Mouse (Mus musculus) brain, adult 10 weeks (tissue): ENCODE measurements around the gene Hnrnph1. TPM values are rescaled to one million over a fixed set of nuclear protein-coding genes. Genes with fewer than 3 reads are reported as not detected.

Source experiments
- polyA plus RNA-seq: library from polyadenylated mRNA; stranded (reverse); fragments of 350-450 nt; fragmentation: Illumina TruSeq; extraction: RNeasy Lipid Tissue Mini Kit (QIAGEN cat#74804); gene quantifications from one replicate; pipeline ENCODE4 v1.2.3, GENCODE M21; 2015; ENCODE audit warnings: low read depth, low replicate concordance

Hnrnph1 gene
- 285 TPM for polyA plus RNA-seq

GRCm38 (mm10) chr11:50376911-50377891 lies at the start of gene Hnrnph1:
Gene Hnrnph1, plus strand, starts transcription at chr11:50376990.

GRCm38 (mm10) chr11:50354162-50354561 lies 22.6 kb upstream of the Hnrnph1 start, which contains the start of gene Cby3:
Gene Cby3, plus strand, starts transcription at chr11:50354462.

GRCm38 (mm10) chr11:50430277-50431133 lies 53.7 kb downstream of the Hnrnph1 start, which contains the start of gene Rufy1:
Gene Rufy1, minus strand, starts transcription at chr11:50431125.

Other genes starting within 250 kb of the Hnrnph1 start
- gene Tbc1d9b, start 245.6 kb upstream of the Hnrnph1 start, polyA plus RNA-seq, result 93.4 TPM
- gene Mrnip, start 202.5 kb upstream of the Hnrnph1 start, polyA plus RNA-seq, result 22.1 TPM
- 470 TPM for gene Sqstm1, start 166.2 kb upstream of the Hnrnph1 start, polyA plus RNA-seq
- gene Mgat4b, start 166.1 kb upstream of the Hnrnph1 start, polyA plus RNA-seq, result 44.2 TPM
- 7.8 TPM for gene Ltc4s, start 138.4 kb upstream of the Hnrnph1 start, polyA plus RNA-seq
- gene Maml1, start 84.7 kb upstream of the Hnrnph1 start, polyA plus RNA-seq, result 5.5 TPM
- 234 TPM for gene Canx, start 51.3 kb upstream of the Hnrnph1 start, polyA plus RNA-seq
- not detected for gene Cby3, start 22.5 kb upstream of the Hnrnph1 start, polyA plus RNA-seq
- 31.6 TPM for gene Rufy1, start 54.1 kb downstream of the Hnrnph1 start, polyA plus RNA-seq
- 6.4 TPM for gene Adamts2, start 225.1 kb downstream of the Hnrnph1 start, polyA plus RNA-seq